ENCODE assay signal across 27 mouse cellular contexts in the genomic region with DNA sequence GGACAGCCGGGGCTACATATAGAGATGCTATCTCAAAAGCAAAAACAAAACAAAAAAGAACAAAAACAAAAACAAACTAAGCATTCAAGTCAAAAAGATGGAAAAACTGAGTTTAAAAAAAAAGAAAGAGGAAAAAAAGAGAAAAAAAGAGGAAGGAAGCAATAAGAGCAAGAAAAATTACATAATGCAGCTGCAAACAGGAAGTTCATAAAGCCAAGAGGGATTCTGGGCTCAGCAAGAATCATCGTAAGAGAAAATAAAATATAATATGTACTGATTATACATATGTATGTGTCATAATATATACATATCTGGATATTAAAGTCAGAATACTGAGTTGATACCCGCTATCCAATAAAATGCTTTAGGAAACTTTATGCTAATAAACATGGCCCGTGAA.
"Had no signal": no experiment of that assay in that cellular context is flagged by ENCODE, and none has a peak within 500 bp of the region (broad histone marks: within the 10 kb centered on the region; RNA-seq: fewer than 3 reads in every experiment).

No protein-coding gene starts in this region.

- ATAC-seq: forebrain, embryonic 13.5 days; forebrain, embryonic 14.5 days; forebrain, embryonic 15.5 days; forebrain, embryonic 16.5 days; forebrain, postnatal 0 days had no signal

- H3K27me3 ChIP-seq: embryonic facial prominence, embryonic 12.5 days; embryonic facial prominence, embryonic 13.5 days; embryonic facial prominence, embryonic 15.5 days; forebrain, embryonic 12.5 days; forebrain, embryonic 13.5 days; forebrain, embryonic 15.5 days had no signal

- H3K4me2 ChIP-seq: embryonic facial prominence, embryonic 12.5 days; embryonic facial prominence, embryonic 13.5 days; embryonic facial prominence, embryonic 15.5 days; forebrain, embryonic 12.5 days; forebrain, embryonic 13.5 days; forebrain, embryonic 15.5 days had no signal

- H3K36me3 ChIP-seq: embryonic facial prominence, embryonic 12.5 days; embryonic facial prominence, embryonic 15.5 days; forebrain, embryonic 12.5 days; forebrain, embryonic 15.5 days had no signal

- H3K9ac ChIP-seq: embryonic facial prominence, embryonic 12.5 days; embryonic facial prominence, embryonic 13.5 days; embryonic facial prominence, embryonic 15.5 days; forebrain, embryonic 12.5 days; forebrain, embryonic 13.5 days; forebrain, embryonic 15.5 days; forebrain, postnatal 0 days had no signal

- H3K9me3 ChIP-seq: embryonic facial prominence, embryonic 10.5 days; embryonic facial prominence, embryonic 12.5 days; embryonic facial prominence, embryonic 13.5 days; embryonic facial prominence, embryonic 15.5 days; forebrain, embryonic 10.5 days; forebrain, embryonic 12.5 days; forebrain, embryonic 13.5 days; forebrain, embryonic 15.5 days; heart, embryonic 10.5 days had no signal

- H3K27ac ChIP-seq: embryonic facial prominence, embryonic 10.5 days; embryonic facial prominence, embryonic 12.5 days; embryonic facial prominence, embryonic 13.5 days; embryonic facial prominence, embryonic 15.5 days; forebrain, embryonic 10.5 days; forebrain, embryonic 12.5 days; forebrain, embryonic 13.5 days; forebrain, embryonic 15.5 days; gastrocnemius, adult 2 months; heart, adult 2 months; heart, embryonic 10.5 days had no signal

- DNase-seq: cerebellum, adult 9-10 months; cerebellum, adult 9-11 months; cerebellum, postnatal 10 days; cerebellum, postnatal 14 days; cerebellum, postnatal 25 days; cerebellum, postnatal 36 days; embryo, embryonic 11 days; forebrain, postnatal 0 days; gastrocnemius, adult 2 months; gastrocnemius, postnatal 14 days; gastrocnemius, postnatal 25 days; gastrocnemius, postnatal 36 days; heart, adult 11 months; heart, adult 18-20 months; heart, adult 2 months had no signal

- H3K4me3 ChIP-seq: embryonic facial prominence, embryonic 10.5 days; embryonic facial prominence, embryonic 12.5 days; embryonic facial prominence, embryonic 13.5 days; embryonic facial prominence, embryonic 15.5 days; erythroblast, embryonic 14.5 days; forebrain, embryonic 10.5 days; forebrain, embryonic 12.5 days; forebrain, embryonic 13.5 days; forebrain, embryonic 15.5 days; gastrocnemius, adult 2 months; heart, adult 2 months; heart, embryonic 10.5 days had no signal

- H3K4me1 ChIP-seq: embryonic facial prominence, embryonic 12.5 days; embryonic facial prominence, embryonic 13.5 days; embryonic facial prominence, embryonic 15.5 days had no signal
